Mouse (Mus musculus) kidney, adult 2 months (tissue): ENCODE measurements around the gene Nr2c2.

Experiments
- CTCF ChIP-seq: fragments of 200-500 bp; conservative IDR thresholded peaks from 2 replicates; pipeline ENCODE4 v1.5.1; 2011; ENCODE audit warnings: low read depth, mild to moderate bottlenecking, control low read depth, low read length, moderate library complexity, mixed read lengths; ENCODE audit not compliant: insufficient read depth, insufficient read length
- POLR2A ChIP-seq: fragments of 200-500 bp; IDR thresholded peaks from one replicate; pipeline ENCODE4 v1.6.1; 2011; ENCODE audit warnings: low read depth, low read length, control low read depth

- no peak for TF ChIP-seq CTCF
- no peak for TF ChIP-seq POLR2A
Measured at GRCm38 (mm10) chr6:92042055-92042454, 49.1 kb upstream of the Nr2c2 start.
